Mouse (Mus musculus): ENCODE measurements at regions not wholly inside any gene's neighbourhood (a gene's known extent, or its start where the extent isn't known, plus 50 kb on each side); places are given as distances from the start of the nearest gene placed in this dataset.

- TF ChIP-seq CTCF (IDR thresholded peaks at IDR 0.05; ENCODE audit: borderline replicate concordance, control insufficient read depth, extremely low read depth, insufficient read depth, low read length, poor library complexity) (no peak), POLR2A (IDR thresholded peaks at IDR 0.05; ENCODE audit: control insufficient read depth, extremely low read depth, insufficient read depth, low read length, poor library complexity) (no peak)
Measured at GRCm38 (mm10) chr12:71746011-71746410, 84.9 kb upstream of the Daam1 start.
